Mouse (Mus musculus): ENCODE measurements at regions not wholly inside any gene's neighbourhood (a gene's known extent, or its start where the extent isn't known, plus 50 kb on each side); places are given as distances from the start of the nearest gene placed in this dataset.

DNA sequence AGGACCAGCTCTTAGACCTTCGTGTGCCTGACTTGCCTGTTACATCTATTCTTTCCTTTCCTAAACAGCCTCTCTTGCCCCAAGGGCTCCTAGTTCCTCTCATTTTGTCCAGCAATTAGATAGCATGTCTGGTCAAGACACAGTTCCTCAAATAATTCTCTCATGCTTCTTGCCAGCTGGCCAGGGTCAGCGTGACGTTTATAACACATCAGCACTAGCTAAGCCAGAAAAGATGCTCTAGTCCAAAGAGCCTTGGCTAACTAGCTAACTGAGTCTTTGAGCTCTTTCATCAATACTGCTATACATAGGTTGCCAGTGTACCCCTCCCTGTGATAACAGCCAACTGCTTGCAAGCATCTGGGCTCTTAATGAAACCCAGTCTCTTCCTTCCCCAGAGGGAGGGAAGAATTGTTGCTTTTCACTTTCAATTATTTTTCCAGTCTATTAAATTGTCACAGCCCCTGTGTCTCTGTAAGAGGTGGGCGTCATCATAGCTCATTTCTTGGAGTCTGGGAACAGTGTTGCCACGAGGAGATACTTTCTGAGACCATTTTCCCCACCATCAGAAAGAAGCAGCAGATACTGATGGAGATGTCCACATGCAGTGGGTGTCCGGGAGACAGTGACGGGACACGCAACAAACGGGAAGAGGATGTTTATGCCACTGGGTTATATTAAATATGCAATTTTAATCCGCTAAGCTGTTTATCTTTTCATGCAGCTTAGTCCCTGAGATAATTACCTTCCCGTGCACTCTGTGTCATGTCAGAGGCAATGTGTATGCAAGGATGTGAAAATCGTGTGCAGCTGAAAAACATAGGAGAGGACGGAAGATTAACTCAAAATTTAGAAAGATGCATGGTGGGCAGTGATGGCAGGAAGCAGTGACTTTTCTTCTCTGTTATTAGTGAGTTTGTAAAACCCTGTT is 250.1 kb upstream of the Nmur2 start:
- 61% methylated on average over 13 of the region's 13 CpGs for WGBS (ENCODE audit: insufficient replicate concordance)
- H3K27me3 ChIP-seq (ENCODE audit: control insufficient read depth, insufficient read depth, low read length) = no peaks in the 10 kb centered on the region
- H3K36me3 ChIP-seq (replicated peaks; ENCODE audit: control insufficient read depth, insufficient read depth, low read depth) = no peaks in the 10 kb centered on the region
- TF ChIP-seq CTCF (IDR thresholded peaks at IDR 0.05; ENCODE audit: low read depth) (no peak), EP300 (IDR thresholded peaks at IDR 0.05; ENCODE audit: low read depth) (no peak)
- H3K4me3 ChIP-seq (ENCODE audit: insufficient read depth in 1 of 2, low read depth in 2 of 2, low read length in 2 of 2) = no peak overlapping the region
- no peaks in the 10 kb centered on the region for H3K4me1 ChIP-seq (replicated peaks; ENCODE audit: control insufficient read depth in 2 of 2, insufficient read depth in 2 of 2, low read length in 1 of 2)
- H3K9ac ChIP-seq (replicated peaks) = no peak overlapping the region
- DNase-seq (ENCODE audit: low read depth in 3 of 3, low spot score in 3 of 3) (no peak), ATAC-seq (ENCODE audit: insufficient read depth) (no peak)
- no peak overlapping the region for H3K4me2 ChIP-seq (ENCODE audit: low read depth)
- H3K9me3 ChIP-seq (ENCODE audit: control insufficient read depth, low read length) = no peaks in the 10 kb centered on the region
- no peak overlapping the region for H3K27ac ChIP-seq

DNA sequence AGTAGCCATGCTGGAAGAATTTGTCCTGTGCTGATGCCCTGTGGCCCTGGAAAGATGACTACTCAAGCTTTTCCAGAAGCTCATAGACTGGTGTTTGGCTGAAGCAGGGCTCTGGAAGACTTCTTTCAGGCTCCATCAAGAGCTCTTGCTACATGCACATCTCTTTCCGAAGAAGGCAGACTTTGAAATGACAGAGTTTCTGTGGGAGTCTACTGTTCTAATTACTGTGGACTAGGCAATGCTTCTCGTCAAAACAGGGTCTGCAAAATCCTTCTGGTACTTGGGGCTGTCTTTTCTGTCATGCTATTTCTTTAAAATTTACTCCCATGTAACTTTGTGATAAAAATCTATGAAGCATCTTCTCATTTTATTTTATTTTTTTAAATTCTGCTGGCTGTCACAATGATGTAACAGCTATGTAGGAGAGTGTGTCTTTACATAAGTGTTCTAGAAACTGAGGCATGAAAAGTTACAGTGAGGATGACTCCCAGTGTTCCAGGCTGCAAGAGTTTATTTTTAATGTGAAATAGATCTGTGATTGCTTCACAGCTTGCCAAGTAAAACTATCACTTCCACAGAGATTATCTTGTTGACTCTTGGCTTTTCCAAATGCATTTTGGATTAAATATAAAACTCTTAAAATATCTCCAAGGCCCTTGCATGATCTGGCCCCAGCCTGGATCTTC is 244.9 kb upstream of the Nmur2 start:
- H3K9me3 ChIP-seq (ENCODE audit: control insufficient read depth, low read length) = no peaks in the 10 kb centered on the region
- ATAC-seq (ENCODE audit: insufficient read depth) = no peak
- TF ChIP-seq CTCF (IDR thresholded peaks at IDR 0.05; ENCODE audit: low read depth) (no peak), EP300 (IDR thresholded peaks at IDR 0.05; ENCODE audit: low read depth) (no peak)

DNA sequence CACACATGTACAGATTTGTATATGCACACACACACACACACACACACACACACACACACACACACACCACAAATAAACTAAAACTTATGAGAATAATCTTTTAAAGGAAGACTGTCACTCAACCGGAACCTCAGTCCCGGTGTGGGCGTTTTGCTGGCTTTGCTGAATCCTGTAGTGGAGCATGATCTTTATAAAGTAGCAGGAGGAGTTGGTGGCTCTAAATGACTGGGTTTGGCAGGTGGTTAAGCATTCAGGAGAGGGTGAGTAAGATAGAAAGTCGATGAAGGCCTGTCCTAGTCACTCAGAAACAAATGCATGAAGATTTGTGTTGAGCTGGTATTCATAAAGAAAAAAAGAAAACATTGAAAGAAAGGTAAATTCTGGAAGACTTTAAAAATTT is 240.4 kb upstream of the Nmur2 start:
- ATAC-seq (ENCODE audit: insufficient read depth) (no peak), DNase-seq (ENCODE audit: low read depth in 3 of 3, low spot score in 3 of 3) (no peak)
- Histone ChIP-seq H3K9ac (replicated peaks) (no peak overlapping the region), H3K9me3 (ENCODE audit: control insufficient read depth, low read length) (no peaks in the 10 kb centered on the region), H3K4me1 (replicated peaks; ENCODE audit: control insufficient read depth in 2 of 2, insufficient read depth in 2 of 2, low read length in 1 of 2) (no peaks in the 10 kb centered on the region), H3K27ac (no peak overlapping the region), H3K27me3 (ENCODE audit: control insufficient read depth, insufficient read depth, low read length) (no peaks in the 10 kb centered on the region), H3K4me3 (ENCODE audit: insufficient read depth in 1 of 2, low read depth in 2 of 2, low read length in 2 of 2) (no peak overlapping the region), H3K36me3 (replicated peaks; ENCODE audit: control insufficient read depth, insufficient read depth, low read depth) (no peaks in the 10 kb centered on the region), H3K4me2 (ENCODE audit: low read depth) (no peak overlapping the region)
- 63% methylated on average over 4 of the region's 4 CpGs for WGBS (ENCODE audit: insufficient replicate concordance)
- TF ChIP-seq EP300 (IDR thresholded peaks at IDR 0.05; ENCODE audit: low read depth) (no peak), CTCF (IDR thresholded peaks at IDR 0.05; ENCODE audit: low read depth) (no peak)

More for the DNA sequence above, 244.9 kb upstream of the Nmur2 start:
- no peak overlapping the region for H3K4me3 ChIP-seq (ENCODE audit: insufficient read depth in 1 of 2, low read depth in 2 of 2, low read length in 2 of 2)
- no peaks in the 10 kb centered on the region for H3K36me3 ChIP-seq (replicated peaks; ENCODE audit: control insufficient read depth, insufficient read depth, low read depth)
- no peaks in the 10 kb centered on the region for H3K4me1 ChIP-seq (replicated peaks; ENCODE audit: control insufficient read depth in 2 of 2, insufficient read depth in 2 of 2, low read length in 1 of 2)
- no peaks in the 10 kb centered on the region for H3K27me3 ChIP-seq (ENCODE audit: control insufficient read depth, insufficient read depth, low read length)
- H3K27ac ChIP-seq = no peak overlapping the region
- H3K4me2 ChIP-seq (ENCODE audit: low read depth) = no peak overlapping the region
- no peak for DNase-seq (ENCODE audit: low read depth in 3 of 3, low spot score in 3 of 3)
- H3K9ac ChIP-seq (replicated peaks) = no peak overlapping the region
- 51% methylated on average over 2 of the region's 2 CpGs for WGBS (ENCODE audit: insufficient replicate concordance)

DNA sequence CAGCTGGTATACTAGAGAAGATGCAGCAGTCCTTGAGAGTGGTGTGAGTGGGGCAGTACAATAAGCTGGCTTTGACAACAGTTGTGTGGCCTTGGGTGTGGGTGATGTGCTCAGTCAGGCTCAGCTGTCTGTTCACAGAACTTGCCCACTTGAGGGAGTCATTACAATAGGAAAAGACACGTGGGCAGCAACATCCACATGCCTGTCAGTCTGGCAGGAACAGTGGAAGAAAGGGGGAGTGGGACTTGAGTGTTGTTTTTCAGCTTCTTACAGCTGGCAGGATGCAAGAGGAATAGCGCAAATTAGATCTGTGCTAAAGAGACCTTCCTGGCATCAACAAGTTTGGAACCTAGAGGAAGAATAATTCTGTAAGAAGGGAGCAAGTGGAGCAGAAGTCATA is 239.4 kb upstream of the Nmur2 start:
- ATAC-seq (ENCODE audit: insufficient read depth) = no peak
- no peak for TF ChIP-seq EP300 (IDR thresholded peaks at IDR 0.05; ENCODE audit: low read depth)
- no peak for TF ChIP-seq CTCF (IDR thresholded peaks at IDR 0.05; ENCODE audit: low read depth)
- no peak overlapping the region for H3K4me3 ChIP-seq (ENCODE audit: insufficient read depth in 1 of 2, low read depth in 2 of 2, low read length in 2 of 2)
- H3K27me3 ChIP-seq (ENCODE audit: control insufficient read depth, insufficient read depth, low read length) = no peaks in the 10 kb centered on the region
- no peak overlapping the region for H3K4me2 ChIP-seq (ENCODE audit: low read depth)
- no peak overlapping the region for H3K27ac ChIP-seq
- H3K9me3 ChIP-seq (ENCODE audit: control insufficient read depth, low read length) = no peaks in the 10 kb centered on the region
- no peak for DNase-seq (ENCODE audit: low read depth in 3 of 3, low spot score in 3 of 3)
- 41% methylated on average over 2 of the region's 2 CpGs for WGBS (ENCODE audit: insufficient replicate concordance)
- H3K4me1 ChIP-seq (replicated peaks; ENCODE audit: control insufficient read depth in 2 of 2, insufficient read depth in 2 of 2, low read length in 1 of 2) = no peaks in the 10 kb centered on the region
- H3K36me3 ChIP-seq (replicated peaks; ENCODE audit: control insufficient read depth, insufficient read depth, low read depth) = no peaks in the 10 kb centered on the region
- no peak overlapping the region for H3K9ac ChIP-seq (replicated peaks)

- no peak for DNase-seq (ENCODE audit: low read depth in 3 of 3, low spot score in 3 of 3)
- TF ChIP-seq EP300 (IDR thresholded peaks at IDR 0.05; ENCODE audit: low read depth) (no peak), CTCF (IDR thresholded peaks at IDR 0.05; ENCODE audit: low read depth) (no peak)
Observed at GRCm38 (mm10) chr11:56269915-56270493, 229.2 kb upstream of the Nmur2 start.

More at GRCm38 (mm10) chr11:56269915-56270493, 229.2 kb upstream of the Nmur2 start:
- ATAC-seq (ENCODE audit: insufficient read depth) = no peak
- no peak overlapping the region for H3K4me2 ChIP-seq (ENCODE audit: low read depth)
- H3K27ac ChIP-seq = no peak overlapping the region
- no peaks in the 10 kb centered on the region for H3K9me3 ChIP-seq (ENCODE audit: control insufficient read depth, low read length)
- H3K36me3 ChIP-seq (replicated peaks; ENCODE audit: control insufficient read depth, insufficient read depth, low read depth) = no peaks in the 10 kb centered on the region
- H3K9ac ChIP-seq (replicated peaks) = no peak overlapping the region
- 24% methylated on average over 3 of the region's 3 CpGs for WGBS (ENCODE audit: insufficient replicate concordance)
- 0 out of 4 replicates have a peak, but pooled peaks cover 0 to 5% of the 10 kb centered on the region in 2 experiments for H3K4me1 ChIP-seq (replicated peaks; ENCODE audit: control insufficient read depth in 2 of 2, insufficient read depth in 2 of 2, low read length in 1 of 2)
- H3K27me3 ChIP-seq (ENCODE audit: control insufficient read depth, insufficient read depth, low read length) = no peaks in the 10 kb centered on the region
- H3K4me3 ChIP-seq (ENCODE audit: insufficient read depth in 1 of 2, low read depth in 2 of 2, low read length in 2 of 2) = no peak overlapping the region
